Mouse (Mus musculus): ENCODE data around the gene Aebp1. TPM values are rescaled to one million over a fixed set of nuclear protein-coding genes. Genes with fewer than 3 reads are reported as not detected.

The Aebp1 gene
- polyA plus RNA-seq, 1 experiment from 2014 or later: 21.4 TPM

DNA sequence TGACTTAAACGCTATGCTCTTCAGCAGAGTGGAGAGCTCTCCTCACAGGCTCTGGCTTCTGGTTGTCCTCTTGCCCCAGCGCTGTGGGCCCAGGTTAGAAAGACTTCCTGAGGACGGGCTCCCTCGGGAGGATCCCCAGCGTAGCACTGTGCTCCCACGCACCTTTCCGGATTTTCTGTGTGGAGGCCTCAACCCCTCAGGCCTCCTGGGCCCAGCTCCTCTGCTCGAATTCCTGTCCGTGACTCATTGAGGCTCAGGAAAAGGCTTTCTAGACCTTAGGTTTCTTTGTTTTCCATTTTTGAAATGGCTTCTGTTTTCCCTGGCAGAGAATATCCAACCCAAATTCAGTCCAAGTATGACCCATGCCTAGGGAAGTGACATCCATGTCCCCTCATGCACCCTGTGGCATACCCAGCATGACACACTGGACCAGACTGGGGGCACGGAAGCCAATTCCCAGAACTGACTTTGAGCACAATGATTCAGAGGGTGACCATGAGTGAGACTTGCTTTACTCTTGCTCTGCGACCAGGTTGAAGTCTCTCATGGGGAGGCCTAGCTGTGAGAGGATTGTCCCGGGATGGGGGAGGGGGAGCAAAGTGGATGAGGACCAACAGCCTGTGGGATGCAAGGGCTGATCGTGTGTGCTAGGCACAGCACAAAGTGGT lies 1.7 kb upstream of the Aebp1 start:
- H3K36me3 ChIP-seq (ENCODE audit: control insufficient read depth, insufficient read depth, low read length): no peaks in the 10 kb centered on the region
- no peak overlapping the region for H3K4me2 ChIP-seq
- peaks cover 4% of the 10 kb centered on the region for H3K9me3 ChIP-seq (replicated peaks; ENCODE audit: control insufficient read depth, low read length)
- no peak overlapping the region for H3K27ac ChIP-seq (ENCODE audit: low read depth, low read length)
- H3K9ac ChIP-seq (ENCODE audit: low read depth, low read length): no peak overlapping the region
- H3K27me3 ChIP-seq (ENCODE audit: control insufficient read depth, insufficient read depth, low read length): peaks cover 5% of the 10 kb centered on the region; the same call in 1 of the 2 replicates
- no peak overlapping the region for H3K4me3 ChIP-seq (ENCODE audit: low read depth, low read length)
- no peak for ATAC-seq (replicated peaks; ENCODE audit: insufficient number of reproducible peaks, low FRiP score, low TSS enrichment)
- 73% methylated on average over 13 of the region's 13 CpGs for WGBS (ENCODE audit: insufficient replicate concordance)
- peaks cover 26% of the 10 kb centered on the region for H3K4me1 ChIP-seq (ENCODE audit: control insufficient read depth, insufficient read depth, low read length)

DNA sequence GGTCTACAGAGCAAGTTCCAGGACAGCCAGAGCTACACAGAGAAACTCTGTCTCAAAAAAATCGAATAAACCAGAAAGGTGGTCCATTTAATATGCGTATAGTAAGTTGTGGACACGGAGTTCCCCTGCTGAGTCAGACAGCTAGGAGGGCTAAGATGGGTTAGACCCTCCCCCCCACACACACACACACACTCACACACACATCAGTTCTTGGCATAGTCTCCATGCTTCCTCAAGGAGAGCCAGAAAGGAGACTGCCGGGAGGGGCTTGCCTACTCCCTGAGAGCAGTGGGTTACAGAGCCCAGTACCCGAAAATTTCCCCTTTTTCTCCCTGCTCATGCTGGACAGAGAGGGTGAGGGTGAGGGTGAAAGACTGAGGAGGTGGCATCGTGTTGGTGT lies 1.1 kb upstream of the Aebp1 start:
- H3K9me3 ChIP-seq (replicated peaks; ENCODE audit: control insufficient read depth, low read length): peaks cover 4% of the 10 kb centered on the region
- peaks cover 5% of the 10 kb centered on the region; the same call in 1 of the 2 replicates for H3K27me3 ChIP-seq (ENCODE audit: control insufficient read depth, insufficient read depth, low read length)
- H3K36me3 ChIP-seq (ENCODE audit: control insufficient read depth, insufficient read depth, low read length): no peaks in the 10 kb centered on the region
- no peak overlapping the region for H3K4me2 ChIP-seq
- no peak for ATAC-seq (replicated peaks; ENCODE audit: insufficient number of reproducible peaks, low FRiP score, low TSS enrichment)
- 44% methylated on average over 6 of the region's 6 CpGs for WGBS (ENCODE audit: insufficient replicate concordance)
- no peak overlapping the region for H3K27ac ChIP-seq (ENCODE audit: low read depth, low read length)
- H3K4me1 ChIP-seq (ENCODE audit: control insufficient read depth, insufficient read depth, low read length): peaks cover 26% of the 10 kb centered on the region
- H3K4me3 ChIP-seq (ENCODE audit: low read depth, low read length): no peak overlapping the region
- H3K9ac ChIP-seq (ENCODE audit: low read depth, low read length): no peak overlapping the region

DNA sequence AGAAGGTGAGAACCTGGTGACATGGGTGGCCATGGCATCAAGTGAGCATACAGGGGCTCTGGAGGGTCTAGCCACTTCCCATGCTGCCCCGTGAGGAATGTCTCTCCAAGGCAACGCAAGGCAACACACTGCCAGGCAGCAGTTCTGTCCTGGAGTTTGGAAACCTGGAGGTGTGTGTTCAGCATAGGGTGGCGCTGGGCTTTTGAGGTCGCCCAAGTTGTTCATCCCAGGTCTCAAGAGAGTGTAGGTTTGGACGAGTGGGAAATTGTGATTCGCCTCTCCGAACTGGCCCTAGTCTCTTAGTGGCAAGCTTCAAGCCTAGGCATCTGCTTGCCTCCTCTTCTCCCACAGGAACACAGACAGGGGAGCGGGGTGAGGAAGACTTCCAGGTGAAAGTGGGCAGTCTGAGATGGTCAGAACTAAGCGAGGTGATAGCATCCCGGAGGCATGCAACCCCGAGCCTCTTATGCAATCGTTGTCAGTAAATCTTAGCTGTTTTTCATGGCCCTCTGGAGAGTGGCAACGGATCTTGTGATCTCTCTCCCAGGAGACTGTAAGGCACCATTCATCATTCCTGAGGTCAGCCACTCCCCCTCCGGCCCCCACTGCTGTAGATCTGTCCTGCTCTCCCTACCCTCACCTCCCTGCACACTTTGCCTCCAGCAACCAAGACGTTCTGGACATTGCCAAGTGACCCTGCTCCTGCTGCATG lies 803 bp downstream of the Aebp1 start:
- H3K4me3 ChIP-seq (ENCODE audit: low read depth, low read length): peak overlapping the region; percentile 58
- peaks cover 14% of the 10 kb centered on the region for H3K4me1 ChIP-seq (ENCODE audit: control insufficient read depth, insufficient read depth, low read length)
- H3K27me3 ChIP-seq (ENCODE audit: control insufficient read depth, insufficient read depth, low read length): peaks cover 5% of the 10 kb centered on the region; the same call in 1 of the 2 replicates
- peak overlapping the region; percentile 78 for H3K9ac ChIP-seq (ENCODE audit: low read depth, low read length)
- ATAC-seq (replicated peaks; ENCODE audit: insufficient number of reproducible peaks, low FRiP score, low TSS enrichment): no peak
- H3K9me3 ChIP-seq (replicated peaks; ENCODE audit: control insufficient read depth, low read length): peaks cover 4% of the 10 kb centered on the region
- H3K27ac ChIP-seq (ENCODE audit: low read depth, low read length): no peak overlapping the region
- H3K4me2 ChIP-seq: peak overlapping the region; percentile 83
- 14% methylated on average over 15 of the region's 15 CpGs for WGBS (ENCODE audit: insufficient replicate concordance)
- peaks cover 1% of the 10 kb centered on the region; the same call in 1 of the 2 replicates for H3K36me3 ChIP-seq (ENCODE audit: control insufficient read depth, insufficient read depth, low read length)

DNA sequence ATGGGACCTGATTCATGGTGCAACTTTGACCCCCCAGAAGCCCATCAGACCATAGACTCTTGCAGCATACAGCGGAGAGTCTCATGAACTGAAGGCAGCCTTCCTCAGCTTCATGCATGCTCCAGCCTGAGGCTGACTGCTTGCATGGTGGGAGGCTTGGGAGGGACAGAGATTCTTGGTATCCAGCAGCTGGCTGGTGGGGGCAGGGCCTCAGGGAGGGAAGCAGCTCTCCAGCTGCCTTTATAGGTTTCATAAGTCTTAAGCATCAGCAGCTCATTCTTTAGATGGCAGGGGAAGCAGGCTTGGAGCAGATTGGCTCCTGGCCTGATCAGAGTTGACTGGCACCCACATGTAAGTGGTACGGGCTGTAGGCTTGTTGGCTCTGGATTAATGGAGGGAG lies 5.4 kb downstream of the Aebp1 start:
- H3K36me3 ChIP-seq (ENCODE audit: control insufficient read depth, insufficient read depth, low read length): peaks cover 22% of the 10 kb centered on the region
- no peaks in the 10 kb centered on the region for H3K9me3 ChIP-seq (replicated peaks; ENCODE audit: control insufficient read depth, low read length)
- no peak overlapping the region for H3K27ac ChIP-seq (ENCODE audit: low read depth, low read length)
- peaks cover 7% of the 10 kb centered on the region for H3K4me1 ChIP-seq (ENCODE audit: control insufficient read depth, insufficient read depth, low read length)
- no peak overlapping the region for H3K9ac ChIP-seq (ENCODE audit: low read depth, low read length)
- WGBS (ENCODE audit: insufficient replicate concordance): 82% methylated on average over 2 of the region's 2 CpGs
- no peak for ATAC-seq (replicated peaks; ENCODE audit: insufficient number of reproducible peaks, low FRiP score, low TSS enrichment)
- H3K4me2 ChIP-seq: no peak overlapping the region
- no peaks in the 10 kb centered on the region for H3K27me3 ChIP-seq (ENCODE audit: control insufficient read depth, insufficient read depth, low read length)
- H3K4me3 ChIP-seq (ENCODE audit: low read depth, low read length): no peak overlapping the region

DNA sequence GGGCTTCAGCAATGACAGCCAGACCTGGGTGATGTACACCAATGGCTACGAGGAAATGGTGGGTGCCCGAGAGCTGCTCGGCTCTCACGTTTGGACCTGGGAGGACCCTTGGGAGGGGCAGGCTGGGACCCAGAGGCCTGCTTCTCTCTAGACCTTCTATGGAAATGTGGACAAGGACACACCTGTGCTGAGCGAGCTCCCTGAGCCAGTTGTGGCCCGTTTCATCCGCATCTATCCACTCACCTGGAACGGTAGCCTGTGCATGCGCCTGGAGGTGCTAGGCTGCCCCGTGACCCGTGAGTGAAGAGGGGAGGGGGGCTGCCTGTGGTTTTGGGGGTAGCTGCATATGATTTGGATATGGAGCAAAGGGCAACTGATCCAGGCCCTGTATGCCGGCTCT lies 6.6 kb downstream of the Aebp1 start:
- H3K27ac ChIP-seq (ENCODE audit: low read depth, low read length): no peak overlapping the region
- WGBS (ENCODE audit: insufficient replicate concordance): 87% methylated on average over 12 of the region's 12 CpGs
- H3K9me3 ChIP-seq (replicated peaks; ENCODE audit: control insufficient read depth, low read length): no peaks in the 10 kb centered on the region
- no peak for ATAC-seq (replicated peaks; ENCODE audit: insufficient number of reproducible peaks, low FRiP score, low TSS enrichment)
- no peaks in the 10 kb centered on the region; the same call in 1 of the 2 replicates for H3K4me1 ChIP-seq (ENCODE audit: control insufficient read depth, insufficient read depth, low read length)
- no peak overlapping the region for H3K4me2 ChIP-seq
- no peaks in the 10 kb centered on the region for H3K27me3 ChIP-seq (ENCODE audit: control insufficient read depth, insufficient read depth, low read length)
- no peak overlapping the region for H3K9ac ChIP-seq (ENCODE audit: low read depth, low read length)
- H3K4me3 ChIP-seq (ENCODE audit: low read depth, low read length): no peak overlapping the region
- peaks cover 29% of the 10 kb centered on the region for H3K36me3 ChIP-seq (ENCODE audit: control insufficient read depth, insufficient read depth, low read length)

DNA sequence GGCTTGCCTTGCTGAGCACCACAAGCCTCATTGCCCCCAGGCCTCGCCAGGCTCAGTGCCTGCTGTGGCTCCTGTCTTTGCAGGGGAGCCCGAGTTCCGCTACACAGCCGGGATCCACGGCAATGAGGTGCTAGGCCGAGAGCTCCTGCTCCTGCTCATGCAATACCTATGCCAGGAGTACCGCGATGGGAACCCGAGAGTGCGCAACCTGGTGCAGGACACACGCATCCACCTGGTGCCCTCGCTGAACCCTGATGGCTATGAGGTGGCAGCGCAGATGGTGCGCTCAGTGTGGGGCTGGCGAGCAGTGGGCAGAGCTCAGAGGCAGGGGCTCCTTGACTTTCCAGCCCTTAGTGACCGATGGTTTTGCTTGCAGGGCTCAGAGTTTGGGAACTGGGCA lies 7.6 kb downstream of the Aebp1 start:
- WGBS (ENCODE audit: insufficient replicate concordance): 92% methylated on average over 16 of the region's 16 CpGs
- Histone ChIP-seq H3K27me3 (ENCODE audit: control insufficient read depth, insufficient read depth, low read length) (no peaks in the 10 kb centered on the region), H3K36me3 (ENCODE audit: control insufficient read depth, insufficient read depth, low read length) (peaks cover 39% of the 10 kb centered on the region)

DNA sequence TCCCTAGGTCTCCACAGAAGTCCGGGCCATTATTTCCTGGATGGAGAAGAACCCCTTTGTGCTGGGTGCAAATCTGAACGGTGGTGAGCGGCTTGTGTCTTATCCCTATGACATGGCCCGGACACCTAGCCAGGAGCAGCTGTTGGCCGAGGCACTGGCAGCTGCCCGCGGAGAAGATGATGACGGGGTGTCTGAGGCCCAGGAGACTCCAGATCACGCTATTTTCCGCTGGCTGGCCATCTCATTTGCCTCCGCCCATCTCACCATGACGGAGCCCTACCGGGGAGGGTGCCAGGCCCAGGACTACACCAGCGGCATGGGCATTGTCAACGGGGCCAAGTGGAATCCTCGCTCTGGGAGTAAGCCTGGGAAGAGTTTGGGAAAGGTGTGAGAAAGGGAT lies 8.3 kb downstream of the Aebp1 start:
- Histone ChIP-seq H3K9ac (ENCODE audit: low read depth, low read length) (no peak overlapping the region), H3K4me1 (ENCODE audit: control insufficient read depth, insufficient read depth, low read length) (no peaks in the 10 kb centered on the region), H3K27ac (ENCODE audit: low read depth, low read length) (no peak overlapping the region), H3K9me3 (replicated peaks; ENCODE audit: control insufficient read depth, low read length) (no peaks in the 10 kb centered on the region), H3K4me2 (no peak overlapping the region), H3K36me3 (ENCODE audit: control insufficient read depth, insufficient read depth, low read length) (peaks cover 45% of the 10 kb centered on the region), H3K27me3 (ENCODE audit: control insufficient read depth, insufficient read depth, low read length) (no peaks in the 10 kb centered on the region), H3K4me3 (ENCODE audit: low read depth, low read length) (no peak overlapping the region)
- ATAC-seq (replicated peaks; ENCODE audit: insufficient number of reproducible peaks, low FRiP score, low TSS enrichment): no peak
- 87% methylated on average over 16 of the region's 16 CpGs for WGBS (ENCODE audit: insufficient replicate concordance)

More for the DNA sequence above, 7.6 kb downstream of the Aebp1 start:
- no peak overlapping the region for H3K9ac ChIP-seq (ENCODE audit: low read depth, low read length)
- no peaks in the 10 kb centered on the region for H3K4me1 ChIP-seq (ENCODE audit: control insufficient read depth, insufficient read depth, low read length)
- H3K9me3 ChIP-seq (replicated peaks; ENCODE audit: control insufficient read depth, low read length): no peaks in the 10 kb centered on the region
- no peak overlapping the region for H3K4me2 ChIP-seq
- no peak overlapping the region for H3K4me3 ChIP-seq (ENCODE audit: low read depth, low read length)
- no peak for ATAC-seq (replicated peaks; ENCODE audit: insufficient number of reproducible peaks, low FRiP score, low TSS enrichment)
- H3K27ac ChIP-seq (ENCODE audit: low read depth, low read length): no peak overlapping the region

DNA sequence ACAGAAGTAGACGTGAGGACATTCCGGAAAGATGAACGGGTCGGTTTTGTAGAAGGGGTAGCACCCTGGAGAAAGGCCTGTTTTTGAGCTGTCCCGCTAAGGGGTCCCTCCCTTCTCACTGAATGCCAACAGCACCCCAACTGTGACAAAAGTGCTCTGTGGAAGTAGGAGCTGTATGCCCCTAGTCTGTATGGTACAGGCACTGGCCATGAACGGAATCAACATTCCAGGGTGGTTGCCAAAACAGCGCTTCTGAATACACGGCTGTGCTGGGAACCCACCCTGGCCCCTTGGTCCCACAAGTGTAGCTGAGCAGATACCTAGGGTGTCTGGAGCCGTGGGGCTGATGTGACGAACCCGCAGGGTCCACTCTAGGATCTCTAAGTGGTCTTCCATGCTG lies 11.0 kb downstream of the Aebp1 start:
- no peaks in the 10 kb centered on the region for H3K9me3 ChIP-seq (replicated peaks; ENCODE audit: control insufficient read depth, low read length)
- 91% methylated on average over 11 of the region's 11 CpGs for WGBS (ENCODE audit: insufficient replicate concordance)
- no peak overlapping the region for H3K4me2 ChIP-seq
- no peaks in the 10 kb centered on the region for H3K27me3 ChIP-seq (ENCODE audit: control insufficient read depth, insufficient read depth, low read length)
- peaks cover 45% of the 10 kb centered on the region for H3K36me3 ChIP-seq (ENCODE audit: control insufficient read depth, insufficient read depth, low read length)
- no peak overlapping the region for H3K27ac ChIP-seq (ENCODE audit: low read depth, low read length)
- ATAC-seq (replicated peaks; ENCODE audit: insufficient number of reproducible peaks, low FRiP score, low TSS enrichment): no peak
- H3K4me3 ChIP-seq (ENCODE audit: low read depth, low read length): no peak overlapping the region
- H3K4me1 ChIP-seq (ENCODE audit: control insufficient read depth, insufficient read depth, low read length): peaks cover 5% of the 10 kb centered on the region
- no peak overlapping the region for H3K9ac ChIP-seq (ENCODE audit: low read depth, low read length)
